Mouse (Mus musculus) lung, postnatal 0 days (tissue): Measurements from ENCODE around the gene Tubg2.

Experiments
- CTCF ChIP-seq: IDR thresholded peaks from 2 replicates; pipeline ENCODE4 v1.5.1; 2016; ENCODE audit warnings: antibody characterized with exemption, mild to moderate bottlenecking
- EP300 ChIP-seq: IDR thresholded peaks from 2 replicates; pipeline ENCODE4 v1.6.1; 2016; ENCODE audit warnings: antibody characterized with exemption, mild to moderate bottlenecking, control low read depth

GRCm38 (mm10) chr11:101190181-101190912, 34.6 kb downstream of the Tubg2 start:
- TF ChIP-seq CTCF, result no peak
- TF ChIP-seq EP300, result no peak
